ENCODE assay signal across 8 mouse cellular contexts in genomic region chr2:136891951-136892371, GRCm38 (mm10). TPM values are rescaled to one million over a fixed set of nuclear protein-coding genes. Genes with fewer than 3 reads are reported as not detected.
DNase-seq lines count a peak whose midpoint lies in the region; ATAC-seq and TF ChIP-seq lines count a peak whose summit lies in the region.

No protein-coding gene starts in this region.

- peak overlapping the region; percentile 97 for H3K4me3 ChIP-seq in bone marrow, adult 2 months (replicated peaks; ENCODE audit: control insufficient read depth, low read depth, low read length)
- peak overlapping the region; percentile 83 for H3K4me3 ChIP-seq in embryonic facial prominence, embryonic 15.5 days (replicated peaks)
- peak overlapping the region; percentile 69 for H3K4me3 ChIP-seq in limb, embryonic 14.5 days (replicated peaks; ENCODE audit: low read length)
- H3K4me3 ChIP-seq in midbrain, postnatal 0 days (ENCODE audit: low read depth, low read length), result peak overlapping the region; percentile 69

- no peak; the same call in 1 of the 2 replicates for TF ChIP-seq POLR2A in bone marrow, adult 2 months (IDR thresholded peaks at IDR 0.05; ENCODE audit: borderline replicate concordance, control insufficient read depth, low read depth, low read length)
- peak; percentile 53; the same call in 1 of the 2 replicates for TF ChIP-seq POLR2A in limb, embryonic 14.5 days (IDR thresholded peaks at IDR 0.05; ENCODE audit: borderline replicate concordance, extremely low read depth, insufficient read depth, insufficient read length)

- no peaks in the 10 kb centered on the region for H3K9me3 ChIP-seq in embryonic facial prominence, embryonic 15.5 days (replicated peaks)
- no peaks in the 10 kb centered on the region for H3K9me3 ChIP-seq in limb, embryonic 14.5 days (ENCODE audit: control insufficient read depth, low read length)
- H3K9me3 ChIP-seq in midbrain, postnatal 0 days (ENCODE audit: low read length), result no peaks in the 10 kb centered on the region

- peak overlapping the region; percentile 53 for H3K9ac ChIP-seq in embryonic facial prominence, embryonic 15.5 days
- H3K9ac ChIP-seq in limb, embryonic 14.5 days (ENCODE audit: low read depth, low read length, severe bottlenecking), result peak overlapping the region; percentile 59
- H3K9ac ChIP-seq in midbrain, postnatal 0 days (replicated peaks; ENCODE audit: low read length, poor library complexity, severe bottlenecking), result peak overlapping the region; percentile 81

- peak; percentile 85 for ATAC-seq in embryonic facial prominence, embryonic 15.5 days (ENCODE audit: insufficient number of reproducible peaks, low FRiP score, low TSS enrichment, low read depth)
- peak; percentile 85 for ATAC-seq in limb, embryonic 14.5 days (ENCODE audit: low FRiP score, low read depth)
- peak; percentile 89 for ATAC-seq in midbrain, postnatal 0 days (ENCODE audit: low FRiP score)

- no peaks in the 10 kb centered on the region for H3K27me3 ChIP-seq in embryonic facial prominence, embryonic 15.5 days
- H3K27me3 ChIP-seq in limb, embryonic 14.5 days (ENCODE audit: control insufficient read depth, insufficient read depth, low read length), result no peaks in the 10 kb centered on the region
- H3K27me3 ChIP-seq in midbrain, postnatal 0 days (ENCODE audit: insufficient read depth, low read length), result no peaks in the 10 kb centered on the region

- no peaks in the 10 kb centered on the region; the same call in 1 of the 2 replicates for H3K4me1 ChIP-seq in bone marrow, adult 2 months (ENCODE audit: control insufficient read depth, insufficient read depth, low read length)
- H3K4me1 ChIP-seq in embryonic facial prominence, embryonic 15.5 days, result peaks cover 5% of the 10 kb centered on the region
- 0 out of 2 replicates have a peak, but pooled peaks cover 3% of the 10 kb centered on the region for H3K4me1 ChIP-seq in limb, embryonic 14.5 days (ENCODE audit: control insufficient read depth, insufficient read depth, low read length)
- 0 out of 2 replicates have a peak, but pooled peaks cover 4% of the 10 kb centered on the region for H3K4me1 ChIP-seq in midbrain, postnatal 0 days (ENCODE audit: insufficient read depth, low read length)

- WGBS in bone marrow, adult 2 months, result under 1% methylated on average over 23 of the region's 23 CpGs
- WGBS in embryonic facial prominence, embryonic 15.5 days, result under 1% methylated on average over 23 of the region's 23 CpGs
- under 1% methylated on average over 23 of the region's 23 CpGs for WGBS in limb, embryonic 14.5 days
- WGBS in midbrain, postnatal 0 days, result under 1% methylated on average over 23 of the region's 23 CpGs

- H3K4me2 ChIP-seq in embryonic facial prominence, embryonic 15.5 days (replicated peaks), result peak overlapping the region; percentile 45
- H3K4me2 ChIP-seq in limb, embryonic 14.5 days (replicated peaks; ENCODE audit: low read depth, low read length, severe bottlenecking), result peak overlapping the region; percentile 46
- H3K4me2 ChIP-seq in midbrain, postnatal 0 days (ENCODE audit: low read depth, low read length, poor library complexity, severe bottlenecking), result peak overlapping the region; percentile 50

- H3K36me3 ChIP-seq in embryonic facial prominence, embryonic 15.5 days, result no peaks in the 10 kb centered on the region
- no peaks in the 10 kb centered on the region for H3K36me3 ChIP-seq in limb, embryonic 14.5 days (ENCODE audit: control insufficient read depth, insufficient read depth, low read length)
- H3K36me3 ChIP-seq in midbrain, postnatal 0 days (ENCODE audit: insufficient read depth, low read length), result no peaks in the 10 kb centered on the region

- TF ChIP-seq CTCF in bone marrow, adult 2 months (IDR thresholded peaks at IDR 0.05; ENCODE audit: control insufficient read depth, insufficient read depth, low read length), result no peak
- TF ChIP-seq CTCF in midbrain, postnatal 0 days (IDR thresholded peaks at IDR 0.05), result peak; percentile 48

- DNase-seq in 416B (ENCODE audit: low read depth), result peak; percentile 98
- DNase-seq in heart, adult 8-10 months (ENCODE audit: low spot score), result peak; percentile 98
- peak; percentile 99 for DNase-seq in kidney, adult 9 months
- peak; percentile 99 for DNase-seq in limb, embryonic 14.5 days (ENCODE audit: low spot score)
- peak; percentile 100 for DNase-seq in midbrain, postnatal 0 days (ENCODE audit: low spot score)
- peak; percentile 83 to 89 for DNase-seq in spleen, postnatal 14 days (ENCODE audit: low spot score in 2 of 2)

- H3K27ac ChIP-seq in bone marrow, adult 2 months (ENCODE audit: control insufficient read depth, insufficient read depth, low read depth, low read length, poor library complexity), result peak overlapping the region; percentile 40
- H3K27ac ChIP-seq in embryonic facial prominence, embryonic 15.5 days (replicated peaks), result peak overlapping the region; percentile 97
- peak overlapping the region; percentile 75 for H3K27ac ChIP-seq in limb, embryonic 14.5 days (replicated peaks; ENCODE audit: low read depth, low read length)
- H3K27ac ChIP-seq in midbrain, postnatal 0 days (ENCODE audit: low read depth, low read length), result peak overlapping the region; percentile 93

RNA-seq across cellular contexts. Expression of gene AL731706.1, which starts 0.8 kb away (rescaled TPM):
- polyA plus RNA-seq in bone marrow, adult 2 months (2011; ENCODE audit: insufficient read depth, insufficient read length, low replicate concordance, missing spikeins), result 4.3 and 13.9 TPM in 2 replicates
- polyA plus RNA-seq in embryonic facial prominence, embryonic 15.5 days (2015; fragmentation: Nextera tagmentation; extraction: Ambion mirVana), result 27.8 and 32.4 TPM in 2 replicates
- 10 to 100 TPM; 17.6 to 41.2 (median 31.2) TPM for total RNA-seq in heart, adult 8-10 months (2022)
- polyA plus RNA-seq in limb, embryonic 14.5 days (2012; rRNA removed), result 14.4 and 17.4 TPM in 2 replicates
- polyA plus RNA-seq in limb, embryonic 14.5 days (2014; fragmentation: Nextera tagmentation; extraction: Ambion mirVana), result 33.3 and 37.8 TPM in 2 replicates
- 3.3 TPM in 1 of 2 replicates, not detected in the other for total RNA-seq in midbrain, postnatal 0 days (2014; rRNA removed)
- polyA plus RNA-seq in midbrain, postnatal 0 days (2015; fragmentation: Nextera tagmentation; extraction: Ambion mirVana), result 12.6 and 13.0 TPM in 2 replicates

RNA-seq across cellular contexts. Expression of gene Mkks, which starts 0.8 kb away (rescaled TPM):
- 2.3 and 6.8 TPM in 2 replicates for polyA plus RNA-seq in bone marrow, adult 2 months (2011; ENCODE audit: insufficient read depth, insufficient read length, low replicate concordance, missing spikeins)
- 12.3 and 14.2 TPM in 2 replicates for polyA plus RNA-seq in embryonic facial prominence, embryonic 15.5 days (2015; fragmentation: Nextera tagmentation; extraction: Ambion mirVana)
- 10 to 100 TPM; 31.7 to 55.5 (median 44.6) TPM for total RNA-seq in heart, adult 8-10 months (2022)
- polyA plus RNA-seq in limb, embryonic 14.5 days (2012; rRNA removed), result 9.9 and 10.7 TPM in 2 replicates
- polyA plus RNA-seq in limb, embryonic 14.5 days (2014; fragmentation: Nextera tagmentation; extraction: Ambion mirVana), result 12.6 and 12.7 TPM in 2 replicates
- 6.9 and 13.6 TPM in 2 replicates for total RNA-seq in midbrain, postnatal 0 days (2014; rRNA removed)
- polyA plus RNA-seq in midbrain, postnatal 0 days (2015; fragmentation: Nextera tagmentation; extraction: Ambion mirVana), result 6.4 and 6.7 TPM in 2 replicates

RNA-seq across cellular contexts. Expression of gene Slx4ip, which starts 0.9 kb away (rescaled TPM):
- 1.8 and 5.0 TPM in 2 replicates for polyA plus RNA-seq in bone marrow, adult 2 months (2011; ENCODE audit: insufficient read depth, insufficient read length, low replicate concordance, missing spikeins)
- polyA plus RNA-seq in embryonic facial prominence, embryonic 15.5 days (2015; fragmentation: Nextera tagmentation; extraction: Ambion mirVana), result 6.4 and 7.2 TPM in 2 replicates
- total RNA-seq in heart, adult 8-10 months (2022), result 1 to 10 TPM; 1.3 to 2.0 (median 1.5) TPM
- polyA plus RNA-seq in limb, embryonic 14.5 days (2012; rRNA removed), result 3.0 and 3.4 TPM in 2 replicates
- polyA plus RNA-seq in limb, embryonic 14.5 days (2014; fragmentation: Nextera tagmentation; extraction: Ambion mirVana), result 5.3 and 6.6 TPM in 2 replicates
- total RNA-seq in midbrain, postnatal 0 days (2014; rRNA removed), result 9.7 TPM in 2 replicates
- polyA plus RNA-seq in midbrain, postnatal 0 days (2015; fragmentation: Nextera tagmentation; extraction: Ambion mirVana), result 7.0 and 8.5 TPM in 2 replicates

RNA-seq across cellular contexts. Expression of gene AL731706.2, which starts 6.5 kb away (rescaled TPM):
- 13.1 TPM in 1 of 2 replicates, not detected in the other for polyA plus RNA-seq in bone marrow, adult 2 months (2011; ENCODE audit: insufficient read depth, insufficient read length, low replicate concordance, missing spikeins)
- 39.2 and 40.6 TPM in 2 replicates for polyA plus RNA-seq in embryonic facial prominence, embryonic 15.5 days (2015; fragmentation: Nextera tagmentation; extraction: Ambion mirVana)
- 10 to 100 TPM; 18.8 to 61.2 (median 25.1) TPM for total RNA-seq in heart, adult 8-10 months (2022)
- polyA plus RNA-seq in limb, embryonic 14.5 days (2012; rRNA removed), result not detected in 2 replicates
- 46.1 and 52.3 TPM in 2 replicates for polyA plus RNA-seq in limb, embryonic 14.5 days (2014; fragmentation: Nextera tagmentation; extraction: Ambion mirVana)
- total RNA-seq in midbrain, postnatal 0 days (2014; rRNA removed), result not detected in 2 replicates
- polyA plus RNA-seq in midbrain, postnatal 0 days (2015; fragmentation: Nextera tagmentation; extraction: Ambion mirVana), result 4.3 and 7.9 TPM in 2 replicates

Comparison
In these comparisons a context has a peak if more than half of its experiments do, and no peak if none do; other contexts are left out.
1. Peak in every context shown above with its lines: DNase-seq, ATAC-seq, H3K4me3 ChIP-seq and H3K27ac ChIP-seq.
2. H3K27ac ChIP-seq: peak in every context shown above with its lines; median percentile 97 in embryonic facial prominence, embryonic 15.5 days; 93 in midbrain, postnatal 0 days; 75 in limb, embryonic 14.5 days; 40 in bone marrow, adult 2 months.